Mouse (Mus musculus): ENCODE measurements at regions not wholly inside any gene's neighbourhood (a gene's known extent, or its start where the extent isn't known, plus 50 kb on each side); places are given as distances from the start of the nearest gene placed in this dataset.
"Not testable (repeated sequence)": the region's sequence is repeated elsewhere in the genome, so short reads cannot be mapped to it uniquely, and the experiment has no call there.

GRCm38 (mm10) chr5:39334241-39334640 lies 421.0 kb downstream of the Hs3st1 start:
- ATAC-seq: peak; percentile 48

DNA sequence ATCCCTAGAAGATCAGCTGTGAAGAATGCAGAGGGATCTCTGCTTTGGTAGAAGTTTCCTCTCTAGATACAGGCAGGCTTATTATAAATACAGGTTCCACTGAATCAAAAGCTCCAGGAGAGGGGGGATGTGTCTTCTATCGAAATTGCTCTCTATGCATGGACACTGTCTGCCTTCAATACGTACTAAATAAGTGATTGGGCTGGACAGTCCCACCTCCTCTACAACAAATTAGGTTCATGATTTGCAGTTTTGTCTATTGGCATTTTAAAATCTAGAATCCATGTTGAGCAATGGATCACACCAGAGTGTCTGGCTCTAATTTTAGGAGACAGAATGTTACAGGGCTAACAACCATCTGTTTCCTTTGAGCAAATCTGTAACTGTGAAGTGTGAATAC lies 429.9 kb downstream of the Hs3st1 start:
- ATAC-seq: no peak

DNA sequence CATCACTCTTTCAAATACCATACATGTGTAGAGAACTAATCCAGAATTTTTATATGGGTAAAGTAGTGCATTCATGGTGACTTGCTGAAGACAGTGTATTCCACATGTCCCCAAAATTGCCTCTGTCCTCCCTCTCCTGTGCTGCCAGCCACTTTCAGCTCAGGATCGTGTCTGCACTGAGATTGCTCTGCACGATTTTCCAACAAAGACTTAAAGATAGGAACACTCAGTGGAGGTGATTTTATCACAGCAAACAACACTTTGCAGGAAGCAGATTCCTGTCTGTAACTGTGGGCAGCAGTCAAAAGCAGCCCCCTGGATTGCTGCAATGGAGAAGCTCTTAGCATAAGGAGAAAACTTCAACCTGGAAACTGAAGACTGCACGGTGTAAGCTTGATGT lies 438.8 kb downstream of the Hs3st1 start:
- no peak for ATAC-seq

DNA sequence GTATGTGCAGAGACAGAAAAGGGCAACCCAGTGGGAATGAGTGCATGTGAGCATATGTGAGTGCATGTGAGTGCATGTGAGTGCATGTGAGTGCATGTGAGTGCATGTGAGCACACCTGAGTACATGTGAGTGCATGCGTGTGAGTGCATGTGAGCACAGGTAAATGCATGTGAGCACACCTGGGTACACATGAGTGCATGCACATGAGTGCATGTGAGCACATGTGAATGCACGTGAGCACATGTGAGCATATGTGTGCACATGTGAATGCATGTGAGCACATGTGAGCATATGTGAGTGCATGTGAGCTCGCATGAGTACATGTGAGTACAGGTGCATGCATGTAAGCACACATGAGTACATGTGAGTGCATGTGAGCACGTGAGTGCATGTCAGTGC lies 434.6 kb upstream of the Clnk start:
- no peak for ATAC-seq

GRCm38 (mm10) chr5:39305794-39306193 lies 429.2 kb upstream of the Clnk start:
- ATAC-seq: no peak

DNA sequence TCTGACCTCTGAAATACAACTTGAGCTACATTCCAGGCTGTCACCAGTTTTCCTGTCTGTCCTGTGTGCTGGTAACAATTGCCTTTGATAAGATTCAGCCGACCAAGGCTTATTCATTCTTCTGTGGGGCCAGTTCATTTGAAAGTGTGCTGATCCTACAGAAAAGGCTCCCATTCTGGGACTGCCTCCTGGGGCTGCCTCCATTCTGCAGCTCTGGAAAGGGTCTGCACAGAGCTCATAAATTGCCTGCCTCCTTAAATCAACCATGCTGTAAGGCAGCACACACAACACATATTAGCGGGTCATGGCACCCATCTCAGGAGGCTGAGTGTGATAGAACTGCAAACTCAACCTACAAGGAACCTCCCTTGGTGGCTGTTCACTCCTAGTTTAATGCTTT lies 416.2 kb upstream of the Clnk start:
- ATAC-seq: no peak

- ATAC-seq: no peak
These were observed 404.4 kb upstream of the Clnk start for GRCm38 (mm10) chr5:39281021-39281420.

DNA sequence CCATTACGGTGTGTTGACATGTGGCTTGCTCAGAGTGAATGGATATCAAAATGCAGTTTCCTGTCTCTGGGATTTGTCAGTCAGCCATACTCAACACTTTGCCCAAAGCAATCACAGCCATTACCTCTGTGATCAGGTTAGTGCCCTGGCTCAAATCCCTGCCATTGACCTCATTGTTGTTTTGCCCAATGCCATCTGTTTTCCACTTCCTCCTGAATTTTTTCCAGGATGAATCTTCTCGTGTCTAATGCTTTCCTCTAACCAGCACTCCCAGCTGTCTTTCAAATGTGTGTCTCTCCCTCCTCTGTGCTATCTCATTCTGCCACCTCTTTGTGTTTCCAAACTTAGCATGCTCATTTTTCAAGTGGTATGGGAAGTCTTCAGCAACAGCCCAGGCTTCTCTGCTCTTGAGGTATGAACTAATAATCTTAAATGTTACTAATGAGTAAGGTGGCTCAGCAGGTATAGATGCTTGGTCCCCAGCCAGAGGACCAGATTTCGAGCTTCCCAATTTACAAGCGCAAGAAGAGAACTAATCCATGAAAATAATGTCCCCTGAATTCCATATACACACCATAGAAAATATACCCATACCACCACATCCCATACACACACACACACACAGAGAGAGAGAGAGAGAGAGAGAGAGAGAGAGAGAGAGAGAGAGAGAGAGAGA lies 397.2 kb upstream of the Clnk start:
- ATAC-seq: no peak

GRCm38 (mm10) chr5:39267106-39267505 lies 390.5 kb upstream of the Clnk start:
- no peak for ATAC-seq

- ATAC-seq: no peak
These were observed 384.1 kb upstream of the Clnk start for GRCm38 (mm10) chr5:39260721-39261190.

- peak; percentile 28 for ATAC-seq
These were observed 381.1 kb upstream of the Clnk start for GRCm38 (mm10) chr5:39257745-39258144.

- no peak for ATAC-seq
These were observed 375.6 kb upstream of the Clnk start for GRCm38 (mm10) chr5:39252206-39252605.

DNA sequence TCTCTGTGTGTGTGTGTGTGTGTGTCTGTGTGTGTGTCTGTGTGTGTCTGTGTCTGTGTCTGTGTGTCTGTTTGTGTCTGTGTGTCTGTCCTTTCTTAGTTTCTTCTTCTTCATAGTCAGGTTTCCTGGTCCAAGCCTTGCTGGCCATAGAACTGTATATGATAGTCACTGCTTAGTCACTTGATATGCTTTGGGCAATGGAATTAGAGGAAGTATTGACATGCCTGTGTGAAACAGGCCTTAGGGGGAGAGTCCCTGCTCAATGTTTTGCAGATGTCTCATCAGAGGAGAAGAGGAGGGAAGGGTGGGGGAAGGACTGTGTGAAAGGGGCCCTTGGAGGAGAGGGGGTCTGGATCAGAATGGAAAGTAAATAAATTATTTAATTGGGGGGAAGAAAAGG lies 374.4 kb upstream of the Clnk start:
- no peak for ATAC-seq

- no peak for ATAC-seq
These were observed 343.1 kb upstream of the Clnk start for GRCm38 (mm10) chr5:39219698-39220097.

DNA sequence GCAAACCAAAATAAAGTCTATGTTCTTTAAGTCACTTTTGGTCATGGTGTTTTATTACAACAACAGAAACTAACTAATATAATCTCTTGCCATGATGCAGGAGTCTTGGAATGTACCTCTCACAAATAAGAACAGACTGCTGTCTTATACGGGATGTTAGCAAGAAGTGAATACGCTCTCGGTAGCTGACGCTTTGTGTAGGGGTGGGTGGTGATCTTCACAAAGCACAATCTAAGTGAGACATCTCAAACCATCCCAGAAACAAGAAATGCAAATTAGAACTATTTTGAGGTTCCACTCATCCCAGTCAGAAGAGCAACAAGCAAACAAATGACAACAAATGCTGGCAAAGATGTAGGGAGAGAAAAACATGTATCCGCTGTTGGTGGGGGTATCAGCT lies 339.7 kb upstream of the Clnk start:
- ATAC-seq: no peak

- no peak for ATAC-seq
These were observed 338.4 kb upstream of the Clnk start for GRCm38 (mm10) chr5:39215016-39215415.

- ATAC-seq: no peak
These were observed 335.9 kb upstream of the Clnk start for GRCm38 (mm10) chr5:39212550-39212949.

DNA sequence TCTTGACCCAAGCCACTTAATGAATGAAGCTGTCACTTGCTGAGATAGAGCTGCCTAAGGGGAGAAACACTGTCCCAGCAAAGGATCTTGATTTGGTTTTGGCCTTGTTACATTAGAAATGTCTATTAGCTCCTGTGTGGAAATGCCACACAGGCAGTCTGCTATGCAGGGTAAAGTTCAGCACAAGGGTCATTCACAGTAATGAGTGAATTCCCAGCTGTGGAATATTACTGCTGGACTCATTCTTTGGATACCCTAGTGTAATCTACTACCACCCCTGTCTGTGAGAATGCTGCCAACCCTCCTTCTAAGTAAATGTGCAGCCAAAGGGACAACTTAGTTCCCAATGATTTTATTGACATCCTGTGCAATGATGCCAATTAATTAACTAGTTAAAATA lies 322.2 kb upstream of the Clnk start:
- no peak for ATAC-seq

- not testable (repeated sequence) for ATAC-seq
These were observed 314.5 kb upstream of the Clnk start for GRCm38 (mm10) chr5:39191153-39191552.

DNA sequence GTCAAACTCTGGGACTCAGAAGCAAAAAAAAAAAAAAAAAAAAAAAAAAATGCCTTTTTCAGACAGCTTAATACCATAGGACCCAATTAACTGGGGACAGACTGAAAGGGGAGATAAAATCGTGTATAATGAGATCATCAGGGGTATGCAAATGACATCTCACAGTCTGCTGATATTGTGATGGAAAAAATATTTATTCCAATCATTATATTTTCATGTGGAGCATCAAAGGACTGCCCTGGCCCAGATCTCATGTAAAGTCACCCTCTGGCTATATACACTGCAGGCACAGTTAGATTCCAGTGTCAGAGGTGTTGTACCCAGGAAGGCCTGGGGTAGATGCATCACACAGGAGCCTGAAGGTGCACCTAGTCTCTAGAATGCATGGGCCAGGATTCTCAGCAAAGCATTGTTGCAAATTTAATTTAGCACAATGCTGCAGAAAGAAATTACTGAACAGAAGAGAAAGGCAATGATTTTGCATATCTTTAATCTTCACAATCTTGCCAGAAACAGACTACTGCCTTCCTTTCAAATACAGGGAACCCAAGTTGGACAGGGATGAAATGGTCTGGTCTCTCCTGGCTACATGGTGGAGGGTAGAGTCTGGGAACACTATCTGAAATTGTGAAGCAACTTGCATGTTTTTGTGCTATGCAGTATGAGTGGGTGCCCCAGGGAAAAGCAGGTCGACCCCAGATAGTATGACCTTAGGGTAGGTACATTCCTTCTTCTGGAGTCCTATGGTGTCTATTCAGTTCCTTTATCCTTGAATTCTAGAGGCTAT lies 305.2 kb upstream of the Clnk start:
- no peak for ATAC-seq

DNA sequence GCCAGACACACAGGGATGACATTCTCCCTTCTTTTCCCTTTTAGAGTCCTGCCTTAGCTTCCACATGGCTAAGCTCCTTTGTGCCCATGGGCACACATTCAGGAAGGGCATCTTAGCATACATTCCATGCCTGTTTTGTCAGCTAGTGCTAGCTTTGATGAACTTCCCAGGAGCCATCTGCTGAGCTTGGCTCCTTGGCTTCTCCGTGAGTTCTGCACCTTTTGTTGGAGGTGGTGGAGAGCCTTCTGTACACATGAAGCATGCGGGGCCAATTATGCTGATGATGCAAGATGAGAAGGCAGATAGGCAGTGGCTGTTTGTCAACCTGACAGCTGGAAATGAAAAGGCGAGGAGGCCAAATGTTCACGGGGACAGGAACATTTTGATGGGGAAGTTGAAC lies 304.4 kb upstream of the Clnk start:
- ATAC-seq: no peak

DNA sequence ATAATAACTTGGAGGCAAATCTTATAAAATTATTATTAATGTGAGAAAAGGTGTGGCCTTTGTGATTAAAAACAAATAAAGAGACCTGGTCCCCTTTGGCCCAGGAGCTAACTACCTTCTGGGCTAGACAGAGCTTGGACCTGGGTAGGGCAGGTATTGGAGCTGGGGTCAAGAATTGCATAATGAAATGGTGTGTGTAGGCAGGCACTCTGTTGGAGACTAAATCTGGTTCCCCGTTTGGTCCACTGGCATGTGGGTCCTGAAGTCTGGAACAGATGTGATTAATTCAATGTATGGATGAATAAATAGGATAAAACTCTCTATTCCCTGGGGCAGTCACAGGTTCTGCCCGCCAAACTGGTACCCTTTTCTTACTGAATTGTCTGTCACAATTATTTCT lies 301.3 kb upstream of the Clnk start:
- no peak for ATAC-seq

- ATAC-seq: no peak
These were observed 300.3 kb upstream of the Clnk start for GRCm38 (mm10) chr5:39176906-39177305.

DNA sequence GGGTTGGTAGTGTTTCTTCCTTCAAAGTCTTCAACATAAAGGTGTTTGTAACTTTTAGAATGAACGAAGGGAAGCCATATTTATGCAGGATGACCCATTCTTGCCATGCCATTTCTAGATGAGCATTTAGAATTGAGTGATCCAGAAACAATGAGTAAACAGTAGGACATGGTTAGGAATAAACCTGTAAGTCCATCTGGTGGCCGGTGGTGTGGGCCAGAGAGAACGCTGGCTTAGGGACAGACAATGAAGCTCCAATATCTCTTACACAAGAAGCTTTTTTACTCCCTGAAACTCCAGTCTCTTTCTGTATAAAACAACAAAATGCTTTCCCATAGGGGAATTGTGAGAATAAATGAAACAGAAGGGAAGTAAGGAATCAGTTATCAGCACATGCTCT lies 296.9 kb upstream of the Clnk start:
- ATAC-seq: no peak

Data from inflammation-experienced regulatory T-cells, adult 6 months (primary cell).